Mouse (Mus musculus) cerebellum, adult 11 months (tissue): ENCODE data around the gene 4930452B06Rik.

Experiments used
- DNase-seq: peaks from one replicate; pipeline ENCODE4 v3.0.0; 2022

4930452B06Rik gene

GRCm38 (mm10) chr14:8449299-8449698 lies 216.7 kb downstream of the 4930452B06Rik start:
- DNase-seq: no peak

GRCm38 (mm10) chr14:8447352-8447751 lies 218.7 kb downstream of the 4930452B06Rik start:
- DNase-seq: no peak

GRCm38 (mm10) chr14:8444363-8444762 lies 221.7 kb downstream of the 4930452B06Rik start:
- DNase-seq: no peak

GRCm38 (mm10) chr14:8442691-8443090 lies 223.3 kb downstream of the 4930452B06Rik start:
- DNase-seq: no peak

GRCm38 (mm10) chr14:8441623-8442022 lies 224.4 kb downstream of the 4930452B06Rik start:
- DNase-seq: no peak

GRCm38 (mm10) chr14:8430611-8431230 lies 235.3 kb downstream of the 4930452B06Rik start:
- no peak for DNase-seq

- DNase-seq: no peak
Observed at GRCm38 (mm10) chr14:8429767-8430166, 236.3 kb downstream of the 4930452B06Rik start.

GRCm38 (mm10) chr14:8422833-8423232 lies 243.2 kb downstream of the 4930452B06Rik start:
- no peak for DNase-seq

GRCm38 (mm10) chr14:8421199-8421787 lies 244.7 kb downstream of the 4930452B06Rik start:
- DNase-seq: no peak

- DNase-seq: no peak
Observed at GRCm38 (mm10) chr14:8418610-8419009, 247.4 kb downstream of the 4930452B06Rik start.

GRCm38 (mm10) chr14:8405946-8406345 lies 260.1 kb downstream of the 4930452B06Rik start:
- DNase-seq: no peak

GRCm38 (mm10) chr14:8403310-8403709 lies 262.7 kb downstream of the 4930452B06Rik start:
- DNase-seq: no peak

GRCm38 (mm10) chr14:8398507-8398906 lies 267.5 kb downstream of the 4930452B06Rik start:
- no peak for DNase-seq

- no peak for DNase-seq
Observed at GRCm38 (mm10) chr14:8395690-8396287, 270.3 kb downstream of the 4930452B06Rik start.

GRCm38 (mm10) chr14:8392181-8392825 lies 273.7 kb downstream of the 4930452B06Rik start:
- no peak for DNase-seq
